Mouse (Mus musculus) lung, adult 18-20 months (tissue): ENCODE results near the gene Mgst3.
A peak's percentile ranks its signal among the peaks of the same experiment; 100 is the strongest.
"Not testable (repeated sequence)": the region's sequence is repeated elsewhere in the genome, so short reads cannot be mapped to it uniquely, and the experiment has no call there.

Source experiments
- DNase-seq, 2 experiments: peaks; one replicate each; pipeline ENCODE4 v3.0.0; 2022; ENCODE audit warnings: mixed read lengths in 2 of 2

The Mgst3 gene

DNA sequence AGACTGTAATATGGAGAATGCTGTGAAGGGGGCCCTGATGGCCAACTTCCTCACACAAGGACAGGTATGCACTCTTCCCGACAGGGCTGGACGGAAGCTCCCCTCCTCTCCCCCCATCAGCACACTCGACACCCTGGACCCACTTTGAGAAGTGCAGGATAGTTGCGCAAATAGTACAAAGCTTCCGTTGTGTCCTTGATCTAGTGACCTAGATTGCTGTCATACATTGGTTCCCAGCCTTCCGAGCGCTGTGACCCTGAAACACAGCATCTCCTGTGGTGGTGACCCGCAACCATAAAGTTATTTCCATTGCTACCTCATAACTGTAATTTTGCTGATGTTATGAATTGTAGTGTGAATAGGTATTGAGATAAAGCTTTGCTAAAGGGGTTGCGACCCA is 36.3 kb downstream of the Mgst3 start:
- no peak for DNase-seq

GRCm38 (mm10) chr1:167352403-167352802 is 41.2 kb downstream of the Mgst3 start:
- DNase-seq: no peak

DNA sequence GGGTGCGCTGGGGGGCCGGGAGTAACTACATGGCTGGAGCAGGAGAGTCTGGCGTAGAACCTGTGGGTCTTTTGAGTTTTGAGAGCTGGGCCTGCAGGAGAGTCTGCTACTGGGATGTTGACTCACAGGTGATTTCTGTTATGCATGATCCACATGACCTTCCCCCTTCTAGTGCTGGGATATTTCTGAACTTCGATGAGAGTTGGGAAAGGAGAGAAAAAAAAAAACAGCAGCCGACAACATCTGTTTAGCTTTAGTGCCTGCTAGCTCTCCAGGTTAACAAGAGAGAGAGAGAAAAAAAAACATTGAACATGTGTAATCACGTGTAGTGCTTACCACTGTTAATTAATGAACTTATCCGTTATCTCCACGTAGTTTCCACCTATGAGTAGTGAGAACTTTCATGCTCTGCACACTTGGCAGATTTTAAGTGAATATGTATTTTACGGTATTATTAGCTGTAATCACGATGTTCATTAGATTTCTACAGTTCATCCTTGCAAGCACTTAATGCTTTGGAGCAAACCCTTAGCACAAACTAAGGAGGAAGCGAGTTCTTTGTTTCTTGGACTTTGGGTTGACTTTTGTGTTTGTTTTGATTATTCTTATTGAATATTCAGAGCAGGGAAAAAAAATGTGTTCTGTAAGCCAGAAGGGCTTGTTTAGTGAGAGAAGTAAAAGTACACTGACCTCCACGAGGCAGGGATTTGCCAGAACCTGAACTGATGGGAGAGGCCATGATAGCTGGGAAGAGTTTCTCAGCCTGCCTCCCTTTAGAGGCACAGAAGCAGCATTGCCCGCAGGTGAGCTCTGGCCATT is 42.8 kb downstream of the Mgst3 start:
- DNase-seq: no peak

- DNase-seq: peak; percentile 92 to 94
Measured at GRCm38 (mm10) chr1:167349815-167350596, 43.6 kb downstream of the Mgst3 start, which contains the start of gene Aldh9a1. Gene Aldh9a1 (plus strand): TSS chr1:167349991.

GRCm38 (mm10) chr1:167349206-167349605 is 44.4 kb downstream of the Mgst3 start:
- not testable (repeated sequence) for DNase-seq

DNA sequence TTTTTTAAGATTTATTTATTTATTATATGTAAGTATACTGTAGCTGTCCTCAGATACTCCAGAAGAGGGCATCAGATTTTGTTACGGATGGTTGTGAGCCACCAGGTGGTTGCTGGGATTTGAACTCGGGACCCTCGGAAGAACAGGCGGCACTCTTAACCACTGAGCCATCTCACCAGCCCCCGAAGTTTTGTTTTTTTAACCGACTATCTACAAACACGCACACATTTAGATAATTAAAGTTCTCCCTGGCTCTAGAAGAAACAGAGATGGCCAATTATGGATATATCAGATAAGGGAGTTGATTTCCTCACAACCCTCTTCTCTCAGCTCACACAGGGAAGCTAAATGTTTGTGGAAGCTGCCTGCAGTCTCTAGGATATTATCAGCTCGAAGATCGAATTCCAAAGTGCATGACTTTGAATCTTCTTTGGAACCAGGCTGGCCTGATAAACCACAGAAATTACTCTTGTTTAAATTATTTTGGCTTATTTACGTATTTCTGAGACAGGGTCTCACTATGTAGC is 47.6 kb downstream of the Mgst3 start:
- DNase-seq: not testable (repeated sequence)

DNA sequence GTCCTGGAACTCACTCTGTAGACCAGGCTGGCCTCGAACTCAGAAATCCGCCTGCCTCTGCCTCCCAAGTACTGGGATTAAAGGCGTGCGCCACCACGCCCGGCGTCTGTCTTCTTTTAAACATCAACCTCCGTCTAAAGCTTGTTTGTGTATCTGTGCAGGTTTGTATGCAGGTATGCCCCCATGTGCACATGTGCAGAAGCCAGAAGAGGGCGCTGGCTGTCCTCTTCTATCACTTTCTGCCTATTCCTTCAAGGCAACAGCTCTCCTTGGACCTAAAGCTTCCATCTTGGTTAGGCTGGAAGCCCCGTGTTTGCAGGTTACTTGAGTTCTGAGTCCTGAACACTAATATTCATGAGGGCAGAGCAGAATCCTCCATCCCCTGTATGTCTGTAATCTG is 50.8 kb downstream of the Mgst3 start:
- DNase-seq: no peak

GRCm38 (mm10) chr1:167340910-167341528 is 52.6 kb downstream of the Mgst3 start:
- no peak for DNase-seq

DNA sequence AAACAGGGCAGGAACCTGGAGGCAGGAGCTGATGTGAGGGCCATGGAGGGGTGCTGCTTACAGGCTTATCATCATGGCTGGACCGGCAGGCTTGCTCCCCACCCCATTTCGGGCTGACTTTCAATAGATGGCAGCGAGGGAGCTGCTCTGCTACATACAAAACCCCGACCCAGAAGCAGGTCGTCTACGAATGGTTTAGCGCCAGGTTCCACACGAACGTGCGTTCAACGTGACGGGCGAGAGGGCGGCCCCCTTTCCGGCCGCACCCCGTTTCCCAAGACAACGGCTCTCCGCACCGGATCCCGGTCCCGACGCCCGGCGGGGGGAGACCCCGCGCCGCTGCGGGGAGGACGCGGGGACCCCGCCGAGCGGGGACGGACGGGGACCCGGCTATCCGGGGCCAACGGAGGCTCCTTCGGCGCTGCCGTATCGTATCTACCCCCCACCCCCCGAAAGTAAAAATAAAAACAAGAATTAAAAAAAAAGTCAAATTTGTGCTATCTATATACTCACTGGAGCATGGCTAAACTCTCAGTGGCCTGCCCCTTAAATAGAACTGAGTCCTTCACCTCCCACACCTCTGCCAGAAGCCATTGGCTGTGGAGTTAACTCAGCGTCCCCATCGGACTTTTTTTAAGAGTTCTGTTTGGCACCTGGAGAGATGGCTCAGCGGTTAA is 53.4 kb downstream of the Mgst3 start:
- no peak for DNase-seq

DNA sequence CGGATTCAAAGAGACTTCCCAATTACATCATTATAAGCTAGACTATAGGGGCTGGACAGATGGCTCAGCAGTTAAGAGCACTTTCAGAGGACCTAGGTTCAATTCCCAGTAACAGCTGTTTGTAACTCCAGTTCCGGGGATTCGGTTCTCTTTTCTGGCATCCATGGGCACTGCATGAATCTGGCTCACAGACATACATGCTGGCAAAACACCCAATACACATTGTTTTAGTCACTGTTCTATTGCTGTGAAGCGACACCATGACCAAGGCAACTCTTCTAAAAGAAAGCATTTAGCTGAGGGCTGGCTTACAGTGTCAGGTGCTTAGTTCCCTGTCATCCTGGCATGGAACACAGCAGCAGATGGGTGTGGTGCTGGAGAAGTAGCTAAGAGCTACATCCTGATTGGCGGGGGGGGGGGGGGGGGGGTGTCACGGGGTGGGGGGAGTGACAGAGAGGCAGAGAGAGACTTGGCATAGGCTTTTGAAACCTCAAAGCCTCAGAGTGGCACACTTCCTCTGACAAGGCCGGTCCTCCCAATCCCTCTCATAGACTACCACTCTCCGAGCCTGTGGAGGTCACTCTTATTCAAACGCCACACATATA is 54.4 kb downstream of the Mgst3 start:
- no peak for DNase-seq

- DNase-seq: peak; percentile 76 to 80
Measured at GRCm38 (mm10) chr1:167337463-167338095, 56.1 kb downstream of the Mgst3 start.

GRCm38 (mm10) chr1:167336398-167336797 is 57.2 kb downstream of the Mgst3 start:
- DNase-seq: no peak

- DNase-seq: peak in 1 of 2 experiments; percentile 22
Measured at GRCm38 (mm10) chr1:167331106-167331505, 62.5 kb downstream of the Mgst3 start.

- DNase-seq: no peak
Measured at GRCm38 (mm10) chr1:167328776-167329175, 64.9 kb downstream of the Mgst3 start.
